Mouse (Mus musculus): Measurements from ENCODE around the gene Ptprs.

DNA sequence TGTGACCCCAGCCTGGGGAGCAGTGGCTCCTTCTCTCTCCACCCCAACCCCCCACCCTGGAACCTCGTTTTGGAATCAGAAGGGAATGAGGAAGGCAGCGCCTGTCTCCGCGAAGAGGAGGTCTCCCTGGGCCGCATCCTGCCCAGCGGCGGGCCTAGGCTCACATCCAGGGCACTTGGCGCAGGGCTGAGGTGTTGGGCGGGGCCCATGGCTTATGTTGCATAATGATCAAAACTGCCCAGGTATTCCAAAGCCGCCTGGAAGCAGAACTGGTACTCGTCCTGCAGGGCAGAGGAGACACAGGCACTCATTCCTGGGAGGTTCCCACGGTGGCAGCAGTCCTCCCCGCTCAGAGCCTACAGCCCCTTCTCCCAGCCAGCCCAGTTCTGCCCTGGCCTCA, 63.2 kb downstream of the Ptprs start:
- TF ChIP-seq CTCF (IDR thresholded peaks at IDR 0.05; ENCODE audit: low read depth): no peak
- no peak for TF ChIP-seq EP300 (optimal IDR thresholded peaks at IDR 0.05)
